Mouse (Mus musculus) thymus, adult 2 months (tissue): ENCODE data around the gene Nav1.

ENCODE experiments used
- CTCF ChIP-seq: fragments of 200-500 bp; IDR thresholded peaks from 2 replicates; pipeline ENCODE4 v1.5.1; 2012; ENCODE audit warnings: mild to moderate bottlenecking, control low read depth, low read length, moderate library complexity, borderline replicate concordance; ENCODE audit not compliant: control insufficient read depth, poor library complexity, insufficient read depth; ENCODE audit errors: extremely low read depth
- POLR2A ChIP-seq: fragments of 200-500 bp; IDR thresholded peaks from 2 replicates; pipeline ENCODE4 v1.6.1; 2012; ENCODE audit warnings: mild to moderate bottlenecking, low read length, control low read depth, moderate library complexity; ENCODE audit not compliant: control insufficient read depth, poor library complexity, insufficient read depth; ENCODE audit errors: extremely low read depth

DNA sequence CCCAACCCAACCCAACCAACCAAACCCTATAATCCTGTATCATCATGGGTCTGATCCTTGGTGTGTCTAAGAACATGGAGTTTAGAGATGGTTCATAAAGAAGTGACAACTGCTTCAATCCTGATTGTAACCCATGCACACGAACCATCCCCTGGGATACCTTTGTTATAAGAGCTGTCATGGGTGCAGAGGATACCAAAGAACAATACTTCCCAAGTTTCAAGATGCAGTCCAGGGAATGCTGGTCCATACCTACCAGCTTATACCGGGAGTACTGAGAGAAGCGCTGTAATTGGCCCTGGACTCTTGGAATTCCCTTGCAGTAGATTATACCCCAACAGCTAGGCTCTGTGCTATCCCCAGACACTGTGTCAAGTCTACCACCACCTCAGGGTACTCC is 165.2 kb downstream of the Nav1 start:
- TF ChIP-seq POLR2A (no peak), CTCF (no peak)
